Mouse (Mus musculus): ENCODE data around the gene Olfr1044. TPM values are rescaled to one million over a fixed set of nuclear protein-coding genes. Genes with fewer than 3 reads are reported as not detected.
"Not testable (repeated sequence)": the region's sequence is repeated elsewhere in the genome, so short reads cannot be mapped to it uniquely, and the experiment has no call there.

The Olfr1044 gene
- total and polyA plus RNA-seq, 3 experiments: not detected

- no peak for DNase-seq (ENCODE audit: extremely low read depth)
- Histone ChIP-seq H3K27ac (ENCODE audit: insufficient read depth, low read depth) (no peak overlapping the region), H3K9ac (ENCODE audit: insufficient read depth, low read depth) (no peak overlapping the region), H3K4me1 (ENCODE audit: control insufficient read depth in 1 of 2, insufficient read depth in 2 of 2) (no peaks in the 10 kb centered on the region), H3K9me3 (replicated peaks; ENCODE audit: low read length) (peaks cover 16% of the 10 kb centered on the region), H3K27me3 (replicated peaks) (no peaks in the 10 kb centered on the region), H3K79me2 (replicated peaks; ENCODE audit: control insufficient read depth, extremely low read depth, insufficient read depth, poor library complexity, severe bottlenecking) (no peaks in the 10 kb centered on the region), H3K4me3 (replicated peaks in 1 of 3; ENCODE audit: low read depth in 2 of 3, low read length in 2 of 3, poor library complexity in 1 of 3) (no peak overlapping the region), H3K36me3 (replicated peaks in 1 of 2; ENCODE audit: control insufficient read depth in 1 of 2, insufficient read depth in 1 of 2, low read length in 1 of 2) (no peaks in the 10 kb centered on the region), H3K4me2 (ENCODE audit: insufficient read depth, low read depth, poor library complexity, severe bottlenecking) (no peak overlapping the region)
- in situ Hi-C loops (cut with MboI; ENCODE audit: low pct_ligation_motif_present, low pct_unique_long_range_greater_than_20kb, low sequenced_read_pairs) (no loop called here), dilution Hi-C loops (cut with MboI; ENCODE audit: extremely low pct_ligation_motif_present, extremely low pct_unique_long_range_greater_than_20kb, low sequenced_read_pairs) (no loop called here)
- TF ChIP-seq CHD2 (IDR thresholded peaks at IDR 0.05; ENCODE audit: low read length) (no peak), GABPA (IDR thresholded peaks at IDR 0.05; ENCODE audit: insufficient replicate concordance, low read depth, low read length) (no peak), POLR2AphosphoS2 (IDR thresholded peaks at IDR 0.05; ENCODE audit: low read depth, low read length) (no peak), EP300 (IDR thresholded peaks at IDR 0.05; ENCODE audit: low read length) (no peak), ZMIZ1 (IDR thresholded peaks at IDR 0.05; ENCODE audit: low read depth, low read length) (no peak), JUND (conservative IDR thresholded peaks at IDR 0.05; ENCODE audit: low read depth, low read length) (no peak), KAT2A (IDR thresholded peaks at IDR 0.05; ENCODE audit: insufficient replicate concordance, low read length) (no peak), MXI1 (IDR thresholded peaks at IDR 0.05; ENCODE audit: low read depth, low read length) (no peak), POLR2A (IDR thresholded peaks at IDR 0.05; ENCODE audit: low read depth, low read length) (no peak), USF1 (IDR thresholded peaks at IDR 0.05; ENCODE audit: low read depth, low read length) (no peak), TBP (conservative IDR thresholded peaks at IDR 0.05; ENCODE audit: low read depth, low read length) (no peak), JUN (IDR thresholded peaks at IDR 0.05; ENCODE audit: insufficient read depth, low read depth, low read length) (no peak), MEF2A (IDR thresholded peaks at IDR 0.05; ENCODE audit: borderline replicate concordance, low read depth, low read length) (no peak), CHD1 (IDR thresholded peaks at IDR 0.05; ENCODE audit: low read depth, low read length) (no peak), SIN3A (IDR thresholded peaks at IDR 0.05; ENCODE audit: low read length) (no peak), SMC3 (IDR thresholded peaks at IDR 0.05; ENCODE audit: low read depth, low read length) (no peak)
Measured at GRCm38 (mm10) chr2:86179950-86180349, 2.3 kb upstream of the Olfr1044 start.

- H3K27ac ChIP-seq (ENCODE audit: insufficient read depth, low read depth); in situ Hi-C loops (cut with MboI; ENCODE audit: low pct_ligation_motif_present, low pct_unique_long_range_greater_than_20kb, low sequenced_read_pairs); H3K9ac ChIP-seq (ENCODE audit: insufficient read depth, low read depth); H3K4me2 ChIP-seq (ENCODE audit: insufficient read depth, low read depth, poor library complexity, severe bottlenecking); H3K79me2 ChIP-seq (replicated peaks; ENCODE audit: control insufficient read depth, extremely low read depth, insufficient read depth, poor library complexity, severe bottlenecking); H3K27me3 ChIP-seq (replicated peaks); DNase-seq (ENCODE audit: extremely low read depth); H3K4me1 ChIP-seq (ENCODE audit: control insufficient read depth in 1 of 2, insufficient read depth in 2 of 2); H3K36me3 ChIP-seq (replicated peaks in 1 of 2; ENCODE audit: control insufficient read depth in 1 of 2, insufficient read depth in 1 of 2, low read length in 1 of 2); H3K4me3 ChIP-seq (replicated peaks in 1 of 3; ENCODE audit: low read depth in 2 of 3, low read length in 2 of 3, poor library complexity in 1 of 3); dilution Hi-C loops (cut with MboI; ENCODE audit: extremely low pct_ligation_motif_present, extremely low pct_unique_long_range_greater_than_20kb, low sequenced_read_pairs): not testable (repeated sequence)
- H3K9me3 ChIP-seq (replicated peaks; ENCODE audit: low read length): peaks cover 13% of the 10 kb centered on the region
Measured at GRCm38 (mm10) chr2:86175422-86175821, 2.2 kb downstream of the Olfr1044 start.

Measured in CH12.LX (cell line).